Mouse (Mus musculus) splenic B cell, adult 2 months (primary cell): ENCODE measurements around the gene Cwh43.

Source experiments
- DNase-seq: peaks from one replicate; pipeline ENCODE4 v3.0.0-alpha.2; 2011; ENCODE audit warnings: low read depth, low spot score
- H3K27me3 ChIP-seq: 2 replicates; pipeline ENCODE4 v1.6.1; 2012; ENCODE audit warnings: mild to moderate bottlenecking, low read length, moderate library complexity, mixed read lengths; ENCODE audit not compliant: control insufficient read depth, poor library complexity, insufficient read depth, severe bottlenecking
- H3K36me3 ChIP-seq: 2 replicates; pipeline ENCODE4 v1.6.1; 2012; ENCODE audit warnings: mild to moderate bottlenecking, low read length, moderate library complexity, mixed read lengths; ENCODE audit not compliant: control insufficient read depth, poor library complexity, insufficient read depth, severe bottlenecking

Cwh43 gene

GRCm38 (mm10) chr5:73405981-73406722, at the start of gene Cwh43:
Cwh43 (plus strand) TSS chr5:73406075.
- Histone ChIP-seq H3K27me3 (no peaks in the 10 kb centered on the region), H3K36me3 (no peaks in the 10 kb centered on the region)
- DNase-seq = no peak

GRCm38 (mm10) chr5:73359134-73359751, 46.6 kb upstream of the Cwh43 start:
- DNase-seq = no peak
- no peaks in the 10 kb centered on the region for H3K27me3 ChIP-seq
- H3K36me3 ChIP-seq = no peaks in the 10 kb centered on the region

- H3K27me3 ChIP-seq = no peaks in the 10 kb centered on the region
- no peaks in the 10 kb centered on the region for H3K36me3 ChIP-seq
- DNase-seq = no peak
Measured at GRCm38 (mm10) chr5:73359752-73360141, 46.1 kb upstream of the Cwh43 start.

GRCm38 (mm10) chr5:73360240-73360639, 45.6 kb upstream of the Cwh43 start:
- Histone ChIP-seq H3K36me3 (no peaks in the 10 kb centered on the region), H3K27me3 (no peaks in the 10 kb centered on the region)
- no peak for DNase-seq

DNA sequence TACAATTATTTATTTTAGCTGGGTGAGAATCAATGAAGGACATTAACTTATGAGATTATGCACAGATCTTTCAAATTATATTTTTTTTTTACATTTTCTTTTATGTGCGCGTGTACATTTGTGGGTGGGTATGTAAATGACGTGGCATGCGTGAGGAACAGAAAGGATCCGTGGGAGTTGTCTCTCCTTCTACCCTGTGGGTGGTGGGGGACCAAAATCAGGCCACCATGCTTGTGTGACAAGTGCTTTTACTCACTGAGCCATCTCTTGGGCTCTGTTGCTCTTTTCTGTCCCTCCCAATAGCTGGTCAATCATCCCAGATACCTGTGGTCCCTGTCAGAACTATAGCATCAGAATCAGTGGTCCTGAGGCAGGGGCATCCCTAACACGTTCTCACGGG, 43.5 kb upstream of the Cwh43 start:
- no peak for DNase-seq
- Histone ChIP-seq H3K36me3 (no peaks in the 10 kb centered on the region), H3K27me3 (no peaks in the 10 kb centered on the region)

- no peak for DNase-seq
- no peaks in the 10 kb centered on the region for H3K27me3 ChIP-seq
- H3K36me3 ChIP-seq = no peaks in the 10 kb centered on the region
Measured at GRCm38 (mm10) chr5:73362791-73363190, 43.1 kb upstream of the Cwh43 start.

GRCm38 (mm10) chr5:73364107-73364864, 41.6 kb upstream of the Cwh43 start:
- DNase-seq = no peak
- Histone ChIP-seq H3K27me3 (no peaks in the 10 kb centered on the region), H3K36me3 (no peaks in the 10 kb centered on the region)

- no peak for DNase-seq
- Histone ChIP-seq H3K36me3 (no peaks in the 10 kb centered on the region), H3K27me3 (no peaks in the 10 kb centered on the region)
Measured at GRCm38 (mm10) chr5:73367906-73368305, 38.0 kb upstream of the Cwh43 start.

DNA sequence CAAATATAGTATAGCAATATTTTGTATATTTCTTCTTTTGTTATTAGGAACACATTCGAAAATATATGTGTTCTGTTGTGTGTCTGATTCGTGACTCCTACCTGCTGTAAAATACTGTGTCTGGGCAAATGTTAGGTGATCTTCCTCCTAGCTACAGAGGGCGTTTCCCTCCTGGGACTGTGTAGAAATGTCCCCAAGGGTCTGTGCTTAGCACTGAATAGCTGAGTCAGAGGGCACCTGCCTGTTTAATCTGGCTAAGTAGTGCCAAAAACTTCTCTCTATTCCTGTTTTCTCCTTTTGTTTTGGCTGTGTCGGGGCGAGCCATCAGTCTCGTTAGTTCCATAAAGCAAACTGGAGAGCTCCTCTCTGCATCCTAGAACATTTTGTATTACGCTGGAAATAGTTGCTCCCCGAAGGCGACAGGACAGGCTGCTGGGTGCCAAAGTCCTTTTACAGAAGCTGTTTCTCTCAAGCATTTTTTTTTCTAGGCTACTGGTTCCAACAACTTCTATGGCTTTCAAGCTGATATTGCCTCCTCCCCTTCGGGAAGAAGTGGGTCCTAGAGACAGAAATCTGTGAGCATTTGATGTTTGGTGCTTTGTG, 36.9 kb upstream of the Cwh43 start:
- Histone ChIP-seq H3K36me3 (no peaks in the 10 kb centered on the region), H3K27me3 (no peaks in the 10 kb centered on the region)
- no peak for DNase-seq

GRCm38 (mm10) chr5:73369731-73370130, 36.1 kb upstream of the Cwh43 start:
- DNase-seq = no peak
- Histone ChIP-seq H3K27me3 (no peaks in the 10 kb centered on the region; the same call in 1 of the 2 replicates), H3K36me3 (no peaks in the 10 kb centered on the region)

- H3K36me3 ChIP-seq = no peaks in the 10 kb centered on the region
- H3K27me3 ChIP-seq = no peaks in the 10 kb centered on the region; the same call in 1 of the 2 replicates
- DNase-seq = no peak
Measured at GRCm38 (mm10) chr5:73372601-73373000, 33.3 kb upstream of the Cwh43 start.

DNA sequence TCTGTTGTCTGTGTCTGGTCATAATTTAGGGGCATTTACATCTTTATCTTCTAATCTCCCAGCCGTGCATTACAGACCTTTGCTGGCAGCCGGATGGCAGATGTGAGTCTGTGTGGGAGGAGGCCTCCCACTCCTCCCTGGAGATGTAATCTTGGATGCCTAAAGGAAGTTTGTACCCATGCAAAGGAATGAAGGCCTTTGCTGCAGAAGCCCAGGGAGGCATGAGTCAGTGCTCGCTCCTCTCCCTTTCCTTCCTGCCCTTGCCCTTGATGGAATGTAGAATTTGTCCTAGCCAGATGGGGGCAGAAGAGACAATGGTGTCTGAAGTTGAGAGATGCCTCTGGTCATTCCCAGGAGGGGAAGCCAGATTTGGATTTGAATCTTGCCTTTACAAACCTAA, 32.7 kb upstream of the Cwh43 start:
- no peak for DNase-seq
- H3K36me3 ChIP-seq = no peaks in the 10 kb centered on the region
- H3K27me3 ChIP-seq = no peaks in the 10 kb centered on the region; the same call in 1 of the 2 replicates

DNA sequence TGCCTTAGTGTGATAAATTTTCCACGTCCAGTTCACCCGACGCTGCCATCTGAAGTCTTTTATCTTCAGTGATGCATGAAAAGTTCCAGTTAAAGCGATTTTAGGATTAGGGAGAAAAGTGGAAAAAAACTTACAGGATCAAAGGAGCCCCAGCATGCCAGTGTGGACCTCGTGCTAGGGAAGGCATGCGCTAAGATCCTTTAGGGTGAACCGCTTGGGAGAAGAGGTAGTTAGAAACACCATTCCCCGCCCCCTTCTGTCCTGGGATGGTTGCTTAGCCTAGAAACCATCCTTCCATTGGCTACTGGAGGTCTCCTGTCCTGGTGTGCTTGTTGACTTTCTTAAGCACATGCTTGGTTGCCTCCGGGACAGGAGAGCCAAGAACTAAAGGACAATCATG, 29.8 kb upstream of the Cwh43 start:
- Histone ChIP-seq H3K36me3 (no peaks in the 10 kb centered on the region), H3K27me3 (no peaks in the 10 kb centered on the region; the same call in 1 of the 2 replicates)
- no peak for DNase-seq

DNA sequence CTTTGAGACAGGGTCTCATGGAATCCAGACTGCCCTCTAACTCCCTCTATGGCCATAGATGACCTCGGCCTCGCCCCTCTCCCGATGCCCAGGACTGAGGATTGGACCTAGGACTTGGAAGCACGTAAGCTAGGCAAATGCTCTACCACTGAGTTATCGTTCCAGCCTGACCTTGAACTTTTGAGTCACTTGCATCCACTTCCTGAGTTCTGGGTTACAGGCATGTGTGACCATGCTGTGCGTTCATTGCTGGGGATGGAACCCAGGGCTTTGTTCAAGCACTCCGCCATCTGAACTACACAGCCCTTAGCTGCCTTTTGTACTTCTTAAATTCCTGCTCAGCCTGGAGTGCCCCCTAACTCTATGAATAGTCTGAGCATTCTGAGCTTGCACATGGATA, 29.4 kb upstream of the Cwh43 start:
- no peak for DNase-seq
- no peaks in the 10 kb centered on the region for H3K36me3 ChIP-seq
- H3K27me3 ChIP-seq = no peaks in the 10 kb centered on the region; the same call in 1 of the 2 replicates

DNA sequence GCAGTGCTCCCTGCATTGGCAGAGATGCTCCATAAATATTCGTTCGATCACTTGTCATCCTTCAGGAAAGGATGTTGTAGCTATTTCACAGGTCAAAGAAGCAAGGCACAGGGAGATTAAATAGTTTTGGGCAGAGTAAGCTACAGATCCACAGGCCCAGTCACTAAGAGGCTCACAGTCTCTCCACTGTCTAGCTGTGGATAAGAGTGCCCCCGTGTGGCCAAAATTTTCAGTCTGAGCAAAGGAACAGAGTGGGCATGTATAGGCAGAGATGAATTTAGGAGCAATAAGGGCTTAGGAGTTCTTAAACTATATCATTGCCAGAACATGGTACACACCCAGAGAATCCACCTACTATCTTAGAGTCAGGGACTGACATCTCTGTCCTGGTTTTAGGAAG, 26.0 kb upstream of the Cwh43 start:
- Histone ChIP-seq H3K27me3 (no peaks in the 10 kb centered on the region), H3K36me3 (no peaks in the 10 kb centered on the region)
- peak; percentile 76 for DNase-seq
